Mouse (Mus musculus) thymus, adult 2 months (tissue): ENCODE measurements around the gene Acer1. TPM values are rescaled to one million over a fixed set of nuclear protein-coding genes. Genes with fewer than 3 reads are reported as not detected.

ENCODE experiments used
- DNase-seq: peaks from one replicate; pipeline ENCODE4 v3.0.0; 2021
- H3K27ac ChIP-seq: fragments of 200-500 bp; 2 replicates; pipeline ENCODE4 v1.5.1; 2012; ENCODE audit warnings: low read length, control low read depth; ENCODE audit not compliant: control insufficient read depth, insufficient read depth
- H3K27me3 ChIP-seq: fragments of 200-500 bp; 2 replicates; pipeline ENCODE4 v1.6.1; 2012; ENCODE audit warnings: mild to moderate bottlenecking, low read length, moderate library complexity, mixed read lengths; ENCODE audit not compliant: control insufficient read depth, insufficient read depth
- H3K36me3 ChIP-seq: fragments of 200-500 bp; 2 replicates; pipeline ENCODE4 v1.6.1; 2012; ENCODE audit warnings: mild to moderate bottlenecking, low read length, moderate library complexity; ENCODE audit not compliant: control insufficient read depth, insufficient read depth
- H3K4me1 ChIP-seq: fragments of 200-500 bp; replicated peaks from 2 replicates; pipeline ENCODE4 v1.6.1; 2012; ENCODE audit warnings: low read length; ENCODE audit not compliant: control insufficient read depth, insufficient read depth
- H3K4me3 ChIP-seq: fragments of 200-500 bp; 2 replicates; pipeline ENCODE4 v1.5.1; 2012; ENCODE audit warnings: mild to moderate bottlenecking, low read length, control low read depth, moderate library complexity; ENCODE audit not compliant: control insufficient read depth, insufficient read depth
- CTCF ChIP-seq: fragments of 200-500 bp; IDR thresholded peaks from 2 replicates; pipeline ENCODE4 v1.5.1; 2012; ENCODE audit warnings: mild to moderate bottlenecking, control low read depth, low read length, moderate library complexity, borderline replicate concordance; ENCODE audit not compliant: control insufficient read depth, poor library complexity, insufficient read depth; ENCODE audit errors: extremely low read depth
- POLR2A ChIP-seq: fragments of 200-500 bp; IDR thresholded peaks from 2 replicates; pipeline ENCODE4 v1.6.1; 2012; ENCODE audit warnings: mild to moderate bottlenecking, low read length, control low read depth, moderate library complexity; ENCODE audit not compliant: control insufficient read depth, poor library complexity, insufficient read depth; ENCODE audit errors: extremely low read depth
- WGBS: fragments of 180-500 bp; shearing (Covaris S2); methylation state at CpG from one replicate; pipeline ENCODE4 v1.1.7; 2018; 5-methylcytosine and 5-hydroxymethylcytosine counted together
- polyA plus RNA-seq: library from polyadenylated mRNA; depleted of rRNA; stranded (reverse); fragments of >200 nt; gene quantifications from 2 replicates; pipeline ENCODE4 v1.2.3, GENCODE M21; 2012

Gene Acer1
- polyA plus RNA-seq, 1 experiment = 0.32 TPM

DNA sequence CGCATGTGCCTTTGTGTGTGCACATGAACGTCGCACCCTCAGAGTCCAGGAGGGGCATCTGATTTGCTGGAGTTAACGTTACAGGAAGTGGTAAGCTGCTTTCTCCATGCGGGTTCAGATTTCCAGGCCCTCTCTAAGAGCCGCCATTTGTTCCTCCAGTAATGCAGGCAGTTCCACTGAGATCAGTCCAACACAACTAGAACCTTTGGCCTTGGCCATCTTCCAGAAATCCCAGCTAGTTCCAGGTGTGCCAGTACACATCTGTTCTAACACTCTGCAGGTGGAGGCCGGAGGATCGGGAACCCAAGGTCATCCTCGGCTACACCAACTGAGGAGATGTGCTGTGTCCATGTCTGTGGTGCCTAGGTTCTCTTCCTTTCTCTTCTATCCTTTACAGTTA lies 3.0 kb upstream of the Acer1 start:
- Histone ChIP-seq H3K4me3 (no peak overlapping the region), H3K27ac (no peak overlapping the region), H3K27me3 (no peaks in the 10 kb centered on the region), H3K4me1 (no peaks in the 10 kb centered on the region), H3K36me3 (no peaks in the 10 kb centered on the region)
- TF ChIP-seq CTCF (no peak), POLR2A (no peak)
- no peak for DNase-seq
- WGBS = 75% methylated on average over 9 of the region's 9 CpGs

DNA sequence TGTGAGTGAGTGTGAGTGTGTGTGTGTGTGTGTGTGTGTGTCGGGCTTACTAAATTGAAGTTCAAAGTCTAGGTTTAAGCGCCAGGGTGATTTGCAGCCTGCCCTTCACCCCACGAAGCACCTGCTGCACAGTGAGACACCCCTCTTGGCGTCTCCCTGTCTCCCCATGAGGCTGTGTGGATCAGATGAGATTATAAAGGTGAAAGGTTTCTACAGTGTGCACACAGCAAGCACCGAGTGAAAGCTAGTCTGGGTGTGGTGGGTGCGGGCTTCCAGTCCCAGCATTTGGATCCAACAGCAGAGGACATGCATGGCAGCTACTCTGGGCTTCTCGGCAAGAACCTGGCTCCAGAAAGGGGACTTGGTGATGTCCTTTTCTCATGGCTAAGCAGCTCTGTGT lies 877 bp downstream of the Acer1 start:
- H3K4me1 ChIP-seq = no peaks in the 10 kb centered on the region
- no peak overlapping the region for H3K4me3 ChIP-seq
- DNase-seq = no peak
- 82% methylated on average over 7 of the region's 7 CpGs for WGBS
- TF ChIP-seq POLR2A = no peak
- no peak overlapping the region for H3K27ac ChIP-seq
- no peaks in the 10 kb centered on the region for H3K36me3 ChIP-seq
- no peaks in the 10 kb centered on the region for H3K27me3 ChIP-seq

DNA sequence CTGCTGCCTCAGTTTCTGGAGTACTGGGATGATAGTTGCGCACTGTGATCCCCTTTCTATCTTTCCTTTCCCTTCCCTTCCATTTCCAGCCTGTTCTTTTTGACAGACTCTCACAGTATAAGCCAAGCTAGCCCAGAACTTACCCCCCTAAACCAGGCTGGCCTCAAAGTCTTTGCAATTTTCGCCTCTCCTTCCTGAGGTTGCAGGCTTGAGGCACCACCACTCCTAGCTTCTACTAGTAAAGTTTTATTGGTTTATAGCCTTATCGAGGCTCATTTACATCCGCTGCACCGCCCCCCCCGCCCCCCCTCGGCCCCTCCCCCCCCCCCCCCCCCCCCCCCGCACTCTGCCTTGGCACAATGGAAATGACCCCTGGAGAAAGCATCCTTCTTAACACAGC lies 2.4 kb downstream of the Acer1 start:
- DNase-seq = no peak
- TF ChIP-seq CTCF (no peak), POLR2A (no peak)
- H3K4me1 ChIP-seq = no peaks in the 10 kb centered on the region

DNA sequence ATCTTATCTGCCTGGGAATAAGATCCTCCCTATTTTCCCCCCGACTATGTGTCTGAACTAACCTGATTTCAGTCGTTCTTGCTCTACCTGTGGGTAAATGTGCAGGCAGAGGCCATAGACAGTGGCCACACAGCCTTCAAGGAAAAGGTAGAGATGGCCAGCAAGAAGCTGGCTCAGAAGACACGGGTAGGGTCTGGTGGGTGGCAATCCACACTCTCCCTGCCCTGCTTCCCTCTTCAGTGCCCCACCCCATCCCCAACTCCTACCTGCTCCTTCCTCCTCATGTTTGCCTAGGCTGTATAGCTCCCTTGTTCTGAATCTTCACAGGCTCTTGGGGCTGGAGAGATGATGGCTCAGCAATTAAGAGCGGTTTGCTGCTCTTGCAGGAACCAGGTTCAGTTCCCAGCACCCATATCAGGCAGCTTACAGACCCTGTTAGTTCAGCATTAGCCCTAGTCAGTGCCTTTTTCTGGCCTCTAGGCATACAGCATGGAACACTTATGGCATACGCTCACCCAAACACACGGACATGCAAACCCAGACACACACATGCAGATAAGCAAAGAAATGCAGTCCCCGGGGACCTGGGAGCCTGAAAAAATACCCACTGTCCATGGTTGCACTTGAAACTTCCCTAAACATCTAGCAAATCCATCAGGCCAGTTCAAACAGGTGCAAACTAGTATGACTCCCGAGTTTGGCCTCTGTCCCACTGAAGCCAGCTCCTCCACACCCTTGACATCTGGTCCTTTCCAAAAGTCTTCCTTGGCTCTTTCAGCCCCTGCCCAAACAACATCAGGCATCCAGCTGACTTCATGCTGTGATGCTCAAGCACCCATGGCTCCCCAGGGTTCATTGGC lies 5.2 kb downstream of the Acer1 start:
- Histone ChIP-seq H3K4me3 (no peak overlapping the region), H3K36me3 (no peaks in the 10 kb centered on the region), H3K27ac (no peak overlapping the region), H3K4me1 (no peaks in the 10 kb centered on the region), H3K27me3 (no peaks in the 10 kb centered on the region)
- DNase-seq = no peak
- 89% methylated on average over 8 of the region's 8 CpGs for whole genome bisulfite sequencing
- no peak for TF ChIP-seq CTCF

More for the DNA sequence above, 2.4 kb downstream of the Acer1 start:
- Histone ChIP-seq H3K27ac (no peak overlapping the region), H3K27me3 (no peaks in the 10 kb centered on the region), H3K4me3 (no peak overlapping the region), H3K36me3 (no peaks in the 10 kb centered on the region)
- 36% methylated on average over 8 of the region's 8 CpGs for WGBS

DNA sequence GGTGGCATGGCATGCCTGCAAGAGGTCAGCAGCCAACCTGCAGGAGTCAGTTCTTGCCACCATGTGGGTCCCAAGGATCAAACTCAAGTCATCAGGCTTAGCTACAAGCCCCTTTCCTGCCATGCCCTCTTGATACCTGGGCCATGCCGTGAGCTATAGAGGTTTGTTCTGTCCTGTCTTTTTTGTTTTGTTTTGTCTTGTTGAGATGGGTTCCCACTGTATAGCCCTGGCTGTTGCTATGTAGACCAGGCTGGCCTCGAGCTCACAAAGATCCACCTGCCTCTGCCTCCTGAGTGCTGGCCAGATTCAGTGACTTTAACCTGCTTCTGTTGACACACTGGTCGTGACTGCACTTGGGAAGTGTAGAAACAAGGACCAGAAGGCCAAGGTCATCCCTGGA lies 6.5 kb downstream of the Acer1 start:
- Histone ChIP-seq H3K27me3 (no peaks in the 10 kb centered on the region), H3K27ac (no peak overlapping the region), H3K4me1 (no peaks in the 10 kb centered on the region), H3K36me3 (no peaks in the 10 kb centered on the region), H3K4me3 (no peak overlapping the region)
- 84% methylated on average over 3 of the region's 3 CpGs for WGBS
- TF ChIP-seq CTCF (no peak), POLR2A (no peak)
- no peak for DNase-seq

DNA sequence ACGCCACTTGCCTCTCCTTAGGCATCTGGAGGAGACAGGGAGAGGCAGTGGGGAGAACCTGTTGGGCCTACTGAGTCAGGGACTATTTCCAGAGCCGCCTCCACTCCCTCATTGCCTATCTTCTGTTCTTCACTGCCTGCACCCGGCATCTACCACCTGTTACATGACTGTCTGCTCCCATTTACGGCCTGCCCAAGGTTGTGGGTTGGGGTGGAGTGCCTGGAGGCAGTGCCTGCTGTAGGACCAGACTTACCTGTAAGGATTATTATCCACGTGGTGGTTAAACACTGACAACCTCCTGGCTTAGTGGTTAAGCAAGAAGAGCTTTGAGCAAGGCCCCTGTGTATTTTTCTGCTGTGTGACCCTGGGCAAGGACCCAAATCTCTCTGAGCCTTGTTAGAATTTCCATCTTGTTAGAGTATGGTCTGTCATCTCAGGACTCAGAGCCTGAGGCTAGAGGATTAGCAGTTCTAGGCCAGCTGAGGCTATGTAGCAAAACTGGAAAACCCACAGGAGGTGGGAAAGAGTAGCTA lies 7.2 kb downstream of the Acer1 start:
- H3K27me3 ChIP-seq = no peaks in the 10 kb centered on the region
- no peak for DNase-seq
- TF ChIP-seq POLR2A = no peak
- no peak for TF ChIP-seq CTCF
- H3K36me3 ChIP-seq = no peaks in the 10 kb centered on the region
- 90% methylated on average over 5 of the region's 5 CpGs for WGBS
- H3K27ac ChIP-seq = no peak overlapping the region
- H3K4me1 ChIP-seq = no peaks in the 10 kb centered on the region
- H3K4me3 ChIP-seq = no peak overlapping the region

DNA sequence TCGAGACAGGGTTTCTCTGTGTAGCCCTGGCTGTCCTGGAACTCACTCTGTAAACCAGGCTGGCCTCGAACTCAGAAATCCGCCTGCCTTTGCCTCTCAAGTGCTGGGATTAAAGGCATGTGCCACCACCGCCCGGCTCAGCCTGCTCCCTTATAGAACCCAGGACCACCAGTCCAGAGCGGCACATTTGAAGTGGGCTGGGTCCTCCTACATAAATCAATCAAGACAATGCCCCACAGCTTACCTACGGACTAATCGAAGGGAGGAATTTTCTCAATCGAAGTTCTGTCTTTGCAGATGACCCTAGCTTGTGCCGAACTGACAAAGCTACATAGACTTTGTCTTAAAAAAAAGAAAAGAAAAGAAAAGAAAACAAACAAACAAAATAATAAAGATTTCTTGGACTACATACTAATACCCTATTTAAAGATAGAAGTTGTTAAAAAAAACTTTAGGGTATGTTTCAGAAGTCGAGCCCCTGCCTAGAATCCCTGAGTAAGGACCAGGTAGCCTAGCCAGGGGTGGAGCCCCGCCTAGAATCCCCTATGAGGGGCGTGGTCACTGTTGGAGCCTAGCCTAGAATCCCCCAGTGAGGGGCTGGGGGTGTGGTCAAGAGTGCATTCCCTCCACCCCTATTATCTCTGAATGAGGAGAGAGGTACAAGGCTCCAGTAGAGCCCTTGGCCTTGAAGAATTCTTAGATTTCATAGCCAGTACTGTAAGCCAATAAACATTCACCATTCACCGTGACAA lies 7.8 kb downstream of the Acer1 start:
- no peak for DNase-seq
- H3K4me3 ChIP-seq = no peak overlapping the region
- WGBS = 82% methylated on average over 14 of the region's 14 CpGs
- TF ChIP-seq CTCF = no peak
- no peak overlapping the region for H3K27ac ChIP-seq
- H3K27me3 ChIP-seq = no peaks in the 10 kb centered on the region
- H3K36me3 ChIP-seq = no peaks in the 10 kb centered on the region
- no peaks in the 10 kb centered on the region for H3K4me1 ChIP-seq
